Mouse (Mus musculus) E14TG2a.4 (cell line): ENCODE measurements at regions not wholly inside any gene's neighbourhood (a gene's known extent, or its start where the extent isn't known, plus 50 kb on each side); places are given as distances from the start of the nearest gene placed in this dataset.

Experiments used
- CTCF ChIP-seq: conservative IDR thresholded peaks from 2 replicates; pipeline ENCODE4 v1.5.1; 2014; ENCODE audit warnings: low read length
- POU5F1 ChIP-seq: IDR thresholded peaks from 2 replicates; pipeline ENCODE4 v1.6.1; 2014; ENCODE audit warnings: low read length, borderline replicate concordance

DNA sequence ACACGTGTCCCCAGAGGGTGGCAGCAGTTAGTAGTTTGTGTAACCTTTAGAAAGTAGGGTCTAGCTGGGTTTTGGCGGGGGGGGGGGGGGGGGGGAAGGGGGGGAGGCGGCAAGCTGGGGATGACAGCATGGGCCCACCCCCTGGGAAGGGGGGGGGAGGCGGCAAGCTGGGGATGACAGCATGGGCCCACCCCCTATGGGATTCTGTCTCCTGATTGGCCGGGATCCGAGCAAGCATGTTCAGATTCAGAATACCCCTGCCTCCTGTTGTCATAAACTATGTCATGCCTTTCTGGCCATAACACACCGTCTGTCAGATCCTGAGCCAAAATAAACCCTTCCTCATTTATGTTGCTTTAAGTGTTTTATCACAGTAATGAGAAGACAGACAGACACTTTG, 479.1 kb downstream of the Insc start:
- TF ChIP-seq CTCF (no peak), POU5F1 (no peak)
